Mouse (Mus musculus) liver, embryonic 14.5 days (tissue): Measurements from ENCODE around the gene Dnajc11.

Experiments
- CTCF ChIP-seq: IDR thresholded peaks from 2 replicates; pipeline ENCODE4 v1.5.1; 2016; ENCODE audit warnings: antibody characterized with exemption, low read depth, control low read depth
- EP300 ChIP-seq: IDR thresholded peaks from 2 replicates; pipeline ENCODE4 v1.6.1; 2016; ENCODE audit warnings: antibody characterized with exemption, low read depth

GRCm38 (mm10) chr4:151933505-151934214, at the start of gene Dnajc11:
- TF ChIP-seq CTCF, result peak; percentile 94
- no peak for TF ChIP-seq EP300
